Mouse (Mus musculus) left cerebral cortex, postnatal 14 days (tissue): ENCODE measurements around the gene Slc50a1. TPM values are rescaled to one million over a fixed set of nuclear protein-coding genes. Genes with fewer than 3 reads are reported as not detected.

Source experiments
- DNase-seq, 2 experiments: peaks; one replicate each; pipeline ENCODE4 v3.0.0; 2021 to 2022; ENCODE audit warnings: low spot score in 2 of 2, mixed read lengths in 1 of 2
- intact Hi-C: fragments of 180-260 bp; cut with DNase I; formaldehyde crosslinking; loops from one replicate; pipeline ENCODE4 v1.15.1; 2025
- microRNA-seq, 2 experiments: library from miRNA; unstranded; fragments of <30 nt; microRNA quantifications; one replicate each; pipeline ENCODE4 v1.2.0; 2022
- total RNA-seq, 2 experiments: library from RNA; stranded (reverse); gene quantifications; 2 replicates each; pipeline ENCODE4 v1.2.3; 2021

The Slc50a1 gene
- total RNA-seq, 2 experiments from 2014 or later: 25.7 to 30.5 TPM

- DNase-seq: no peak
- intact Hi-C loops: loop anchor here (10.0 kb wide), 1 partner anchor 550 kb away; the partner anchor contains the start of gene Ube2q1
These were observed 45.6 kb downstream of the Slc50a1 start for GRCm38 (mm10) chr3:89224796-89225195.

- intact Hi-C loops: loop anchor here (10.0 kb wide), 1 partner anchor 554 kb away; the partner anchor contains the start of gene Ube2q1
- no peak for DNase-seq
These were observed 49.2 kb downstream of the Slc50a1 start for GRCm38 (mm10) chr3:89221167-89221566.

GRCm38 (mm10) chr3:89219546-89219945 lies 50.8 kb downstream of the Slc50a1 start:
- intact Hi-C loops: no loop called here
- DNase-seq: no peak

GRCm38 (mm10) chr3:89218271-89218670 lies 52.1 kb downstream of the Slc50a1 start:
- DNase-seq: no peak
- intact Hi-C loops: no loop called here

Small RNA genes lying within 50 kb of the gene (microRNA-seq; reads per million reads assigned to microRNA genes)
- gene Mir92b: 4,041 to 5,143 reads per million in 2 experiments

Other genes with a start within 250 kb of the Slc50a1 start
- 100 to 1,000 TPM; 205 to 214 TPM for gene Rusc1, start 177.3 kb downstream of the Slc50a1 start, total RNA-seq
- not detected for gene Gm43738, start 169.5 kb downstream of the Slc50a1 start, total RNA-seq
- 100 to 1,000 TPM in 1 of 2 experiments, 10 to 100 TPM in 1; 97.9 to 102 TPM for gene Fdps, start 168.6 kb downstream of the Slc50a1 start, total RNA-seq
- not detected for gene Pklr, start 134.4 kb downstream of the Slc50a1 start, total RNA-seq
- 10 to 100 TPM; 20.4 to 25.1 TPM for gene Hcn3, start 110.4 kb downstream of the Slc50a1 start, total RNA-seq
- gene Clk2, start 105.8 kb downstream of the Slc50a1 start, total RNA-seq: 10 to 100 TPM; 46.7 TPM
- 10 to 100 TPM; 77.0 to 79.2 TPM for gene Scamp3, start 93.1 kb downstream of the Slc50a1 start, total RNA-seq
- gene Fam189b, start 87.4 kb downstream of the Slc50a1 start, total RNA-seq: 10 to 100 TPM; 73.5 to 77.2 TPM
- 10 to 100 TPM; 63.4 to 66.7 TPM for gene Gba, start 67.6 kb downstream of the Slc50a1 start, total RNA-seq
- 10 to 100 TPM; 23.5 to 27.0 TPM for gene Thbs3, start 55.4 kb downstream of the Slc50a1 start, total RNA-seq
- gene Mtx1, start 43.5 kb downstream of the Slc50a1 start, total RNA-seq: 100 to 1,000 TPM in 1 of 2 experiments, 10 to 100 TPM in 1; 96.9 to 107 TPM
- gene Muc1, start 41.5 kb downstream of the Slc50a1 start, total RNA-seq: 1 to 10 TPM in 1 of 2 experiments, under 1 TPM in 1; 0.42 to 1.0 TPM
- 10 to 100 TPM; 74.5 to 86.3 TPM for gene Krtcap2, start 24.6 kb downstream of the Slc50a1 start, total RNA-seq
- 100 to 1,000 TPM; 102 to 105 TPM for gene Trim46, start 24.3 kb downstream of the Slc50a1 start, total RNA-seq
- 10 to 100 TPM; 50.8 to 53.0 TPM for gene Dpm3, start 11.2 kb downstream of the Slc50a1 start, total RNA-seq
- 1 to 10 TPM; 4.0 to 5.9 TPM for gene Efna1, start 10.6 kb upstream of the Slc50a1 start, total RNA-seq
- gene Efna3, start 52.4 kb upstream of the Slc50a1 start, total RNA-seq: 10 to 100 TPM; 48.5 to 49.6 TPM
- gene Efna4, start 67.5 kb upstream of the Slc50a1 start, total RNA-seq: under 1 TPM; 0.29 to 0.61 TPM
- 10 to 100 TPM; 95.0 TPM for gene Adam15, start 79.4 kb upstream of the Slc50a1 start, total RNA-seq
- under 1 TPM; 0.34 to 0.35 TPM for gene Dcst2, start 91.4 kb upstream of the Slc50a1 start, total RNA-seq
- gene Dcst1, start 94.7 kb upstream of the Slc50a1 start, total RNA-seq: under 1 TPM in 1 of 2 experiments, not detected in 1; 0.23 TPM
- gene Zbtb7b, start 124.2 kb upstream of the Slc50a1 start, total RNA-seq: 1 to 10 TPM; 8.0 to 9.1 TPM
- 1 to 10 TPM; 1.6 to 4.0 TPM for gene Lenep, start 132.2 kb upstream of the Slc50a1 start, total RNA-seq
- 10 to 100 TPM; 30.6 to 31.4 TPM for gene Flad1, start 141.3 kb upstream of the Slc50a1 start, total RNA-seq
- 1 to 10 TPM; 3.5 to 4.0 TPM for gene Cks1b, start 147.8 kb upstream of the Slc50a1 start, total RNA-seq
- gene Shc1, start 147.9 kb upstream of the Slc50a1 start, total RNA-seq: 10 to 100 TPM; 12.6 to 14.5 TPM
- gene Pygo2, start 159.6 kb upstream of the Slc50a1 start, total RNA-seq: 10 to 100 TPM; 52.7 to 60.6 TPM
- gene Pbxip1, start 166.1 kb upstream of the Slc50a1 start, total RNA-seq: 10 to 100 TPM; 39.5 to 40.3 TPM
- 10 to 100 TPM; 33.6 to 36.8 TPM for gene Pmvk, start 184.0 kb upstream of the Slc50a1 start, total RNA-seq
- 10 to 100 TPM; 21.7 to 22.3 TPM for gene Kcnn3, start 249.6 kb upstream of the Slc50a1 start, total RNA-seq